Comparison of ENCODE assay signal across 38 mouse cellular contexts in genomic region chr3:17948299-17948698, GRCm38 (mm10). TPM values are rescaled to one million over a fixed set of nuclear protein-coding genes. Genes with fewer than 3 reads are reported as not detected.
"Had no signal": no experiment of that assay in that cellular context is flagged by ENCODE, and none has a peak within 500 bp of the region (broad histone marks: within the 10 kb centered on the region; RNA-seq: fewer than 3 reads in every experiment).

Gene Cypt12 (plus strand): TSS chr3:17948410.

- H3K27ac ChIP-seq: embryonic facial prominence, embryonic 10.5 days; embryonic facial prominence, embryonic 12.5 days; embryonic facial prominence, embryonic 13.5 days; embryonic facial prominence, embryonic 15.5 days; forebrain, embryonic 10.5 days; forebrain, embryonic 12.5 days; forebrain, embryonic 13.5 days; forebrain, embryonic 15.5 days; gastrocnemius, adult 2 months; heart, adult 2 months had no signal

- H3K27me3 ChIP-seq: embryonic facial prominence, embryonic 12.5 days; embryonic facial prominence, embryonic 13.5 days; embryonic facial prominence, embryonic 15.5 days; forebrain, embryonic 12.5 days; forebrain, embryonic 13.5 days; forebrain, embryonic 15.5 days had no signal

- H3K4me1 ChIP-seq: embryonic facial prominence, embryonic 10.5 days; embryonic facial prominence, embryonic 12.5 days; embryonic facial prominence, embryonic 13.5 days; embryonic facial prominence, embryonic 15.5 days; forebrain, embryonic 10.5 days; forebrain, embryonic 12.5 days; forebrain, embryonic 13.5 days; forebrain, embryonic 15.5 days had no signal

- H3K36me3 ChIP-seq: embryonic facial prominence, embryonic 10.5 days; embryonic facial prominence, embryonic 12.5 days; embryonic facial prominence, embryonic 13.5 days; embryonic facial prominence, embryonic 15.5 days; forebrain, embryonic 10.5 days; forebrain, embryonic 12.5 days; forebrain, embryonic 15.5 days had no signal

- H3K9me3 ChIP-seq: embryonic facial prominence, embryonic 10.5 days; embryonic facial prominence, embryonic 12.5 days; embryonic facial prominence, embryonic 13.5 days; embryonic facial prominence, embryonic 15.5 days; forebrain, embryonic 10.5 days; forebrain, embryonic 12.5 days; forebrain, embryonic 13.5 days; forebrain, embryonic 15.5 days had no signal

- DNase-seq: cerebellum, adult 8-10 months; cerebellum, adult 9-10 months; cerebellum, adult 9-11 months; cerebellum, postnatal 10 days; cerebellum, postnatal 14 days; cerebellum, postnatal 25 days; cerebellum, postnatal 36 days; embryo, embryonic 11 days; forebrain, postnatal 0 days; gastrocnemius, adult 2 months; gastrocnemius, postnatal 10 days; gastrocnemius, postnatal 14 days; gastrocnemius, postnatal 25 days; gastrocnemius, postnatal 36 days; heart, adult 18-20 months; heart, adult 2 months had no signal

- ATAC-seq: forebrain, embryonic 13.5 days; forebrain, embryonic 14.5 days; forebrain, embryonic 15.5 days; forebrain, embryonic 16.5 days; forebrain, postnatal 0 days had no signal

- H3K4me3 ChIP-seq: embryonic facial prominence, embryonic 10.5 days; embryonic facial prominence, embryonic 12.5 days; embryonic facial prominence, embryonic 13.5 days; embryonic facial prominence, embryonic 15.5 days; erythroblast, embryonic 14.5 days; forebrain, embryonic 10.5 days; forebrain, embryonic 12.5 days; forebrain, embryonic 13.5 days; forebrain, embryonic 15.5 days; gastrocnemius, adult 2 months; heart, adult 2 months had no signal

RNA-seq across cellular contexts. Expression of gene Cypt12, which starts in this region (rescaled TPM):
- total RNA-seq: common myeloid progenitor, adult 5-6 weeks; forebrain, postnatal 0 days; gastrocnemius, adult 18-20 months; gastrocnemius, adult 2 months; gastrocnemius, adult 8-10 months; gastrocnemius, postnatal 10 days; gastrocnemius, postnatal 14 days; gastrocnemius, postnatal 25 days; gastrocnemius, postnatal 36 days; gastrocnemius, postnatal 4 days; granulocyte monocyte progenitor cell, adult 5-6 weeks; heart, adult 18-20 months; heart, adult 2 months; heart, adult 8-10 months had no signal
- polyA plus RNA-seq: cortical plate, adult 2 months; embryonic facial prominence, embryonic 10.5 days; embryonic facial prominence, embryonic 11.5 days; embryonic facial prominence, embryonic 12.5 days; embryonic facial prominence, embryonic 13.5 days; embryonic facial prominence, embryonic 14.5 days; embryonic facial prominence, embryonic 15.5 days; erythroblast, embryonic 14.5 days; forebrain, embryonic 10.5 days; forebrain, embryonic 11.5 days; forebrain, embryonic 12.5 days; forebrain, embryonic 13.5 days; forebrain, embryonic 14.5 days; forebrain, embryonic 15.5 days; forebrain, embryonic 16.5 days; forebrain, postnatal 0 days; frontal cortex, adult 2 months had no signal
